Mouse (Mus musculus): ENCODE measurements at regions not wholly inside any gene's neighbourhood (a gene's known extent, or its start where the extent isn't known, plus 50 kb on each side); places are given as distances from the start of the nearest gene placed in this dataset.

- TF ChIP-seq CTCF (conservative IDR thresholded peaks at IDR 0.05; ENCODE audit: insufficient read depth, insufficient read length, low read depth, low read length) (no peak), POLR2A (IDR thresholded peaks at IDR 0.05; ENCODE audit: low read depth, low read length) (no peak)
These were observed 112.7 kb downstream of the Plekhb2 start for GRCm38 (mm10) chr1:34962508-34962885.
